Mouse (Mus musculus) neural tube, embryonic 14.5 days (tissue): ENCODE results near the gene Tshr. TPM values are rescaled to one million over a fixed set of nuclear protein-coding genes. Genes with fewer than 3 reads are reported as not detected.
A peak's percentile ranks its signal among the peaks of the same experiment; 100 is the strongest.
"Not testable (repeated sequence)": the region's sequence is repeated elsewhere in the genome, so short reads cannot be mapped to it uniquely, and the experiment has no call there.

Experiments
- ATAC-seq: fragments of 200-750 bp; cut with Nextera tagmentation; 2 replicates; pipeline ENCODE4 v1.8.0; 2017; ENCODE audit warnings: low read depth, mild to moderate bottlenecking, moderate TSS enrichment, moderate library complexity
- H3K27ac ChIP-seq: fragments of 300-500 bp; sonication (generic); 2 replicates; pipeline ENCODE4 v1.5.1; 2014; ENCODE audit warnings: low read depth, mild to moderate bottlenecking, control low read depth, low read length, moderate library complexity, mixed read lengths
- H3K27me3 ChIP-seq: fragments of 300-500 bp; sonication (generic); 2 replicates; pipeline ENCODE4 v1.6.1; 2014; ENCODE audit warnings: low read length; ENCODE audit not compliant: control insufficient read depth, insufficient read depth
- H3K36me3 ChIP-seq: fragments of 300-500 bp; sonication (generic); 2 replicates; pipeline ENCODE4 v1.6.1; 2014; ENCODE audit warnings: low read length, mixed read lengths; ENCODE audit not compliant: control insufficient read depth, insufficient read depth
- H3K4me1 ChIP-seq: fragments of 300-500 bp; sonication (generic); 2 replicates; pipeline ENCODE4 v1.6.1; 2014; ENCODE audit warnings: low read length; ENCODE audit not compliant: control insufficient read depth, insufficient read depth
- H3K4me2 ChIP-seq: fragments of 300-500 bp; sonication (generic); 2 replicates; pipeline ENCODE4 v1.6.1; 2014; ENCODE audit warnings: mild to moderate bottlenecking, low read depth, low read length, control low read depth
- H3K4me3 ChIP-seq: fragments of 300-500 bp; sonication (generic); 2 replicates; pipeline ENCODE4 v1.5.1; 2014; ENCODE audit warnings: low read depth, low read length, control low read depth, mixed read lengths
- H3K9ac ChIP-seq: fragments of 300-500 bp; sonication (generic); replicated peaks from 2 replicates; pipeline ENCODE4 v1.6.1; 2014; ENCODE audit warnings: low read depth, mild to moderate bottlenecking, control low read depth, low read length, mixed read lengths
- H3K9me3 ChIP-seq: fragments of 300-500 bp; sonication (generic); 2 replicates; pipeline ENCODE4 v1.6.1; 2016; ENCODE audit warnings: low read length; ENCODE audit not compliant: control insufficient read depth
- WGBS: fragments of 180-500 bp; shearing (Covaris S2); extraction: QIAGEN DNeasy Blood & Tissue Kit; methylation state at CpG from one replicate; pipeline ENCODE4 v1.1.7; 2014; 5-methylcytosine and 5-hydroxymethylcytosine counted together
- polyA plus RNA-seq: library from polyadenylated mRNA; unstranded; fragments of >200 nt; fragmentation: Nextera tagmentation; extraction: Ambion mirVana; gene quantifications from 2 replicates; pipeline ENCODE4 v1.2.1, GENCODE M21; 2014

Gene Tshr
- polyA plus RNA-seq, 1 experiment from 2014 or later = 0.91 TPM

DNA sequence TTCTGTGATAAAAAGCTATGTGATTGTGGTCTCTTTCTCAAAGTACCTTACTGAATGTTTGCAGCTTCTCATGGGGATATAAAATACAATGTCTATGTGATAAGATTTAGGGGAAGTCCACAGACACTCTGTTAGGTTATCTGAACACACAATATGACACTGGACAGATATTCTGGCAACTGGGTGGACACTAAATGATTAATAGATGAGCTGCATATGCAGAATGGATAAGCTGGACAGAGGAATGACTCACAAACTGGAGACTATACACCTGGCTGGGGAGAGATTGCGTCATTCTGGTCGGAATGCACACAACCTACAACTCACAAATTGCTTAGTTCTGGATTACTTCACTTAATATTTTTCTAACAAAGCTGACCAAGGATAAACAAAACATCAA, 195.3 kb downstream of the Tshr start:
- no peaks in the 10 kb centered on the region for H3K9me3 ChIP-seq
- H3K9ac ChIP-seq = no peak overlapping the region
- 95% methylated on average over 2 of the region's 2 CpGs for WGBS
- peaks cover 14% of the 10 kb centered on the region; the same call in 1 of the 2 replicates for H3K36me3 ChIP-seq
- H3K27ac ChIP-seq = no peak overlapping the region
- no peaks in the 10 kb centered on the region for H3K27me3 ChIP-seq
- no peak for ATAC-seq
- no peak overlapping the region for H3K4me2 ChIP-seq
- H3K4me3 ChIP-seq = no peak overlapping the region
- peaks cover 18% of the 10 kb centered on the region for H3K4me1 ChIP-seq

DNA sequence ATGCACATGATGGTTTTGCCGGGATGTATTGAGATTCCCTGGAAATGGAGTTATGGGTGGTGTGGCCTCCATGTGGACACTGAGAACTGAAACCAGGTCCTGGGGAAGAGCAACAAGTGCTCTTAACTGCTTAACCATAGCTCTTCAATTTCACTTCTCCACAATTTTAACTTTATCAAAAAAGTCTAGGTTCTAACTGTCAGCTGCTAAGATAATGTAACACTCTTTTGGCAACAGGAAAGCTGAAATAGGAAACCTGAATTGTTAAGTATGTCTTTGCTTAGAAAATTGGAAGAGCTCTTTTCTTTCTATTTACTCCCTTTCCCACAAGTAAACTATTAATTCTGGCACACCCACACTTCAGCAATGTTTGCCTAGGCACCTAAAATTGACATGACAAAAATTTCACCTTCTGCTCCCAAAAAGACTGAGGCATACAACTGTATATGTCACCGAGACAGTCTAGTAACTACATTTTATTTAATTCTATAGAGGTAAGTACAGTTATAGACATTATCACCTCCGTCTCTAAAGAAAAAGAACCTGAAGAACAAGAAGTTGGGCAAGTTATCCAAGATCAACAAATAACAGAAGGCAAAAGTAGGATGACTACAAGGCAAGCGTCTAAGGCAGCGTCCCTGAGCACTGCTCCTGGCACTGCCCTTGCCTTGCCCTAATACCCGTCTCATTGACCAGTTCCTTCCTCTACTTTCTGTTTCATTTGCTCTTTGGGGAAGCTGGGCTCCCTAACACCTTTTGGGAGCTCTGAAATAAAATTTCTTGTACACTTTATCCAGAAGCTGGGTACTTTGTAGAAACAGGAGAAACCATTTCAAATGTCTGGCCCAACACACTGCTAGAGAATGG, 197.1 kb downstream of the Tshr start:
- H3K27me3 ChIP-seq = no peaks in the 10 kb centered on the region
- peaks cover 5% of the 10 kb centered on the region; the same call in 1 of the 2 replicates for H3K36me3 ChIP-seq
- peaks cover 18% of the 10 kb centered on the region for H3K4me1 ChIP-seq
- WGBS = 95% methylated on average over 6 of the region's 6 CpGs
- H3K4me3 ChIP-seq = no peak overlapping the region
- no peak overlapping the region for H3K27ac ChIP-seq
- no peak overlapping the region for H3K9ac ChIP-seq
- no peak overlapping the region for H3K4me2 ChIP-seq
- H3K9me3 ChIP-seq = no peaks in the 10 kb centered on the region
- no peak for ATAC-seq

DNA sequence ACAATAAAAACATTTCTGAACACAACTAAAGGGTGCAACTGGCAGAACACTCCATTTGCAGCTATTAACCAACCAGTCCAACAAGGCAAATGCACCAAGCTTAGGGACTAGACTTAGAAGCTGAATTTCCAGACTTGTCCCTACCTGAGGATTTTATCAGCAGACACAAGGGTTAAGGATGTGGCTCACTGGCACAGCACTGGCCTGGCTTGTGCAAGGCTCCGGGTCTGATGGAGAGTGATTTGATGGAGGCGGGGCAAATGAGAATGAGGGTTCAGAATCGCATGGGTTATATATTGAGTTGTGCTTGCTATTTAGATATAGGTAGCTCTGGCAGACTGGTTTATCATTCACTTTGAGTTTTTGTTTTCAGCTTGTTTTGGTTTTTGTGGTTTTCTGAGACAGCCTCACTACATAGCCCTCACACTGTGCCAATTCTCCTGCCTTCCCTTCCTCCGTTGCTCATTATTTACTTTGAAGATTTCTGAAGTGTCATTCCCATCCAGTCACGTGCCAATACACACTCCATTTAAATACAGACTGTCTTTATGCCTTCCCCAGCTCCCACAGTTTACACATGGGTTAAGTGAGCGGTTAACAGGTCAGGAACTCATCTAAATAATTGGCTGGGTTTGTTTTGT, 198.1 kb downstream of the Tshr start:
- Histone ChIP-seq H3K4me2 (no peak overlapping the region), H3K4me3 (no peak overlapping the region), H3K36me3 (peaks cover 5% of the 10 kb centered on the region; the same call in 1 of the 2 replicates), H3K9ac (no peak overlapping the region), H3K27me3 (no peaks in the 10 kb centered on the region), H3K4me1 (peaks cover 23% of the 10 kb centered on the region), H3K9me3 (no peaks in the 10 kb centered on the region), H3K27ac (no peak overlapping the region)
- no peak for ATAC-seq
- WGBS = 39% methylated on average over 6 of the region's 6 CpGs

DNA sequence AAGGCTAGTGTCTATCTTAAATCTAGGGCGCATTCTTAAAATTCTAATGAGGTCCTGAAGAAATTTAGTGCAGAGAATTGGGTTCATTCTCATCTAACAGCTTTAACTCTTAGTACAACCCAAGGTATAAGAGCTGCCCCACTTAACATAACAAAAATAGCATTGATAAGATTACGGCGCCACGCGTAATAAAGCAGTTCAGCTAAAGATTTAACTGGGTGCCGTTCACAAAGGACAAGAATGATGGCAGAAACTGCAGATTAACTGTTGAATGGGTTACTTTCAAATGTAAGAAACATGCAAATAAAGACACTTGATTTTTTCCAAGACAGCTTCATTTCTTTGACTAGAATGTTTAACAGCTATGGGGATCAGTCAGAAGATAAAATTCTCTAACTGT, 199.0 kb downstream of the Tshr start:
- Histone ChIP-seq H3K9ac (no peak overlapping the region), H3K4me3 (no peak overlapping the region; the same call in 1 of the 2 replicates), H3K9me3 (no peaks in the 10 kb centered on the region), H3K4me2 (peak overlapping the region; percentile 14; the same call in 1 of the 2 replicates), H3K27me3 (no peaks in the 10 kb centered on the region), H3K4me1 (peaks cover 23% of the 10 kb centered on the region), H3K27ac (no peak overlapping the region), H3K36me3 (peaks cover 5% of the 10 kb centered on the region; the same call in 1 of the 2 replicates)
- 14% methylated on average over 6 of the region's 6 CpGs for WGBS
- ATAC-seq = no peak

DNA sequence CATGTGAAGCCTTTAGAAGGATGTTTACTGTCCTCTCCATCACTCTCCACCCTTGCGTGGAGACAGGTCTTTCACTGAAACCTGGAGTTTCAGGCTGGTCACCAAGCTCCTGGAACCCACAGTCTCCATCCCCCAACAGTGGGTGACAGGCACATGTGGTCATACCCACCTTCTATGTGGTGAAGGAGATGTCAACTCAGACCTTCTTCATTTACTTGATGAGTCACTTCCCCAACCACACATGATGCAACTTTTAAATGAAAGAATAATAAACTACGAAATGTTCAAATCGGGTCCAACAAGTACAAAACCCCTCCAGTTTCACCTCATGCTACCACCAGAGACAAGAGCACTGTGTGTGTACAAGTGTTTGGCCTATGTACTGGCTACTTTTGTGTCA, 200.8 kb downstream of the Tshr start:
- ATAC-seq = no peak
- H3K36me3 ChIP-seq = peaks cover 5% of the 10 kb centered on the region; the same call in 1 of the 2 replicates
- no peak overlapping the region for H3K4me3 ChIP-seq
- 95% methylated on average over 3 of the region's 3 CpGs for whole genome bisulfite sequencing
- H3K4me1 ChIP-seq = peaks cover 23% of the 10 kb centered on the region
- no peak overlapping the region for H3K4me2 ChIP-seq
- H3K9me3 ChIP-seq = no peaks in the 10 kb centered on the region
- no peak overlapping the region for H3K9ac ChIP-seq
- no peak overlapping the region for H3K27ac ChIP-seq
- no peaks in the 10 kb centered on the region for H3K27me3 ChIP-seq

DNA sequence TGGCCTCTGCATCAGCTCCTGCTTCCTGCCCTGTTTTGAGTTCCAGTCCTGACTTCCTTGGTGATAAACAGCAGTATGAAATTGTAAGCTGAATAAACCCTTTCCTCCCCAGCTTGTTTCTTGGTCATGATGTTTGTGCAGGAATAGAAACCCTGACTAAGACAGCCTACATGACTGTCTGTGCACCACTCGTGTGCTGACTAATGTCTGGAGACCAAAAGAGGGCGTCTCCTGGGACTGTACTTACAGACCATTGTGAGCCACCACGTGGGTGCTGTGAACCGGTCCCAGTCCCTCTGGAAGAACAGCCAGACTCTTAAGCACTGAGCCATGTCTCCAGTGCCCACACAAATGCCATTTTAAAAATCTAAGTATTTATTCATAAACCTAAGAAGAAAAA, 201.5 kb downstream of the Tshr start:
- not testable (repeated sequence) for H3K9ac ChIP-seq, ATAC-seq, H3K27ac ChIP-seq, H3K9me3 ChIP-seq, H3K4me2 ChIP-seq, H3K4me3 ChIP-seq, H3K27me3 ChIP-seq, H3K36me3 ChIP-seq
- WGBS = 95% methylated on average over 4 of the region's 4 CpGs
- H3K4me1 ChIP-seq = peaks cover 24% of the 10 kb centered on the region

DNA sequence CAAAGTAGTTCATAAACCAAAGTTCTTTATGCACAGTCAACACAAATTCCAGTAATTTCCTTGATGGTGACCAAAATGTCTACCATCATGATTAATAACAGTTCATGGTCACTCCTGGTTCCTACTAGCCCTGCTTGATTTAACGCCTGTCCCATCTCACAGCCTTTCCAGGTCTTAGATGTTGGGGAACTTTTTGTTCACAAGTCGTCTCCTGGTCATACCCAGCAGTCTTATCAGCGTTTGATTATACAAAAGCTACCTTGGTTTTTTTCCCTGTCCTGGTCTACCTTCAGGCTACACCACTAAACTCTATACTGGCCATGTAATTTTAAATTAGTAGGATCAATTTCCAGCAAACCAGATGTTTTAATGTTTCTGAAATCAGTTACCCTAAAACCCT, 202.7 kb downstream of the Tshr start:
- Histone ChIP-seq H3K36me3 (peaks cover 5% of the 10 kb centered on the region; the same call in 1 of the 2 replicates), H3K9ac (peak overlapping the region; percentile 100; the same call in 1 of the 2 replicates), H3K4me2 (peak overlapping the region; percentile 72), H3K4me1 (peaks cover 28% of the 10 kb centered on the region), H3K9me3 (no peaks in the 10 kb centered on the region), H3K4me3 (peak overlapping the region; percentile 87), H3K27ac (peak overlapping the region; percentile 100; the same call in 1 of the 2 replicates), H3K27me3 (no peaks in the 10 kb centered on the region)
- ATAC-seq = no peak
- 44% methylated on average over 3 of the region's 3 CpGs for WGBS

DNA sequence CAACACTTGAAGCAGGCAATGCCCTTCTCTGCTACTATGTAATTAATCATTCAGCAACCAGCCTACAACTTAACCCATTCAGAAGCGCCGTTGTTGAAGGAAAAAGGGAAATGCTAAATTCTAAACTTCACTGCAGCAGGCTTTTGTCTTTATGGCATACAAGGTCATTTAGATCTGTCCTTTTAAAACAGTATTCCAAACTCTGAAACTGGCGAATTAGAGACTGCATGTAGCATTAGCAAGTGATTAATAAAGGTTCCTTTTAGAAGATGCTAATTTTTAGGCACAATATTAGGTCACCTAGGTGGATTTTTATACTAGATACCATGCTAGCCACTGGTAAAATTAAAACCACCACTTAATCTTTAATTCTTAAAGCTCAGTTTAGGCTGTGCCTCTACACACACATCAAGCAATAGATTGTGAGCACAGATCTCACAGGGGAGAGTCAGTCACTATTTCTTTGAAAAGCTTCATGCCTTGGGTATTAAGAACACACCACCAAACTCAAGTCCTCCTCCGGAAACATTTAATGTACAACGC, 203.2 kb downstream of the Tshr start:
- no peak for ATAC-seq
- Histone ChIP-seq H3K9me3 (no peaks in the 10 kb centered on the region), H3K4me3 (peak overlapping the region; percentile 87), H3K9ac (peak overlapping the region; percentile 100), H3K4me1 (peaks cover 28% of the 10 kb centered on the region), H3K36me3 (peaks cover 5% of the 10 kb centered on the region; the same call in 1 of the 2 replicates), H3K4me2 (peak overlapping the region; percentile 72), H3K27me3 (no peaks in the 10 kb centered on the region), H3K27ac (peak overlapping the region; percentile 100)
- WGBS = 1% methylated on average over 5 of the region's 5 CpGs
